8 mouse cellular contexts compared by ENCODE assay signal in genomic region chr10:61146119-61146806, GRCm38 (mm10). TPM values are rescaled to one million over a fixed set of nuclear protein-coding genes. Genes with fewer than 3 reads are reported as not detected.
DNase-seq lines count a peak whose midpoint lies in the region; ATAC-seq lines count a peak whose summit lies in the region.

No protein-coding gene starts in this region.

- peaks cover 16% of the 10 kb centered on the region for H3K4me1 ChIP-seq in embryonic facial prominence, embryonic 13.5 days
- peaks cover 53% of the 10 kb centered on the region for H3K4me1 ChIP-seq in liver, embryonic 12.5 days

- H3K27me3 ChIP-seq in embryonic facial prominence, embryonic 13.5 days = no peaks in the 10 kb centered on the region
- no peaks in the 10 kb centered on the region; the same call in 1 of the 2 replicates for H3K27me3 ChIP-seq in liver, embryonic 12.5 days (replicated peaks)
- no peaks in the 10 kb centered on the region for H3K27me3 ChIP-seq in splenic B cell, adult 2 months (ENCODE audit: control insufficient read depth, insufficient read depth, low read length, poor library complexity, severe bottlenecking)

- H3K36me3 ChIP-seq in embryonic facial prominence, embryonic 13.5 days = peaks cover 3% of the 10 kb centered on the region; the same call in 1 of the 2 replicates
- no peaks in the 10 kb centered on the region for H3K36me3 ChIP-seq in liver, embryonic 12.5 days
- H3K36me3 ChIP-seq in splenic B cell, adult 2 months (ENCODE audit: control insufficient read depth, insufficient read depth, low read length, poor library complexity, severe bottlenecking) = no peaks in the 10 kb centered on the region

- DNase-seq in 3T3-L1 (ENCODE audit: low read depth, low spot score) = peak; percentile 74
- peak; percentile 72 for DNase-seq in adrenal gland, postnatal 10 days
- DNase-seq in heart, adult 9 months (ENCODE audit: low spot score in 2 of 2) = peak; percentile 44 to 48
- peak; percentile 31 for DNase-seq in kidney, adult 9 months
- DNase-seq in naive thymus-derived CD4-positive, alpha-beta T cell, adult 2 months (ENCODE audit: low read depth) = peak; percentile 72
- DNase-seq in splenic B cell, adult 2 months (ENCODE audit: low read depth, low spot score) = peak; percentile 80

- no peaks in the 10 kb centered on the region for H3K9me3 ChIP-seq in embryonic facial prominence, embryonic 13.5 days
- H3K9me3 ChIP-seq in liver, embryonic 12.5 days (replicated peaks) = no peaks in the 10 kb centered on the region

- ATAC-seq in embryonic facial prominence, embryonic 13.5 days (ENCODE audit: insufficient number of reproducible peaks, insufficient read depth, low FRiP score, low TSS enrichment, low read depth) = peak; percentile 68
- peak; percentile 46 for ATAC-seq in liver, embryonic 12.5 days

- H3K4me3 ChIP-seq in embryonic facial prominence, embryonic 13.5 days = peak overlapping the region; percentile 91
- peak overlapping the region; percentile 81 for H3K4me3 ChIP-seq in liver, embryonic 12.5 days

- peak overlapping the region; percentile 95 for H3K9ac ChIP-seq in embryonic facial prominence, embryonic 13.5 days
- peak overlapping the region; percentile 85 for H3K9ac ChIP-seq in liver, embryonic 12.5 days

- peak overlapping the region; percentile 97 for H3K27ac ChIP-seq in embryonic facial prominence, embryonic 13.5 days
- H3K27ac ChIP-seq in liver, embryonic 12.5 days = peak overlapping the region; percentile 87

- peak overlapping the region; percentile 85 for H3K4me2 ChIP-seq in embryonic facial prominence, embryonic 13.5 days
- H3K4me2 ChIP-seq in liver, embryonic 12.5 days = peak overlapping the region; percentile 100

- WGBS in embryonic facial prominence, embryonic 13.5 days = under 1% methylated on average over 51 of the region's 53 CpGs
- under 1% methylated on average over 50 of the region's 53 CpGs for WGBS in liver, embryonic 12.5 days (ENCODE audit: insufficient replicate concordance)

RNA-seq across cellular contexts. Expression of gene Sgpl1, which starts 1.2 kb away (rescaled TPM):
- total RNA-seq in adrenal gland, postnatal 10 days (2021) = 10 to 100 TPM; 56.8 to 66.6 TPM
- polyA plus RNA-seq in embryonic facial prominence, embryonic 13.5 days (2015; fragmentation: Nextera tagmentation; extraction: Ambion mirVana) = 71.9 and 75.9 TPM in 2 replicates
- 18.5 and 18.6 TPM in 2 replicates for polyA plus RNA-seq in liver, embryonic 12.5 days (2016; fragmentation: Nextera tagmentation; extraction: Ambion mirVana)

RNA-seq across cellular contexts. Expression of gene Tbata, which starts 25.5 kb away (rescaled TPM):
- total RNA-seq in adrenal gland, postnatal 10 days (2021) = not detected
- polyA plus RNA-seq in embryonic facial prominence, embryonic 13.5 days (2015; fragmentation: Nextera tagmentation; extraction: Ambion mirVana) = not detected in 2 replicates
- not detected in 2 replicates for polyA plus RNA-seq in liver, embryonic 12.5 days (2016; fragmentation: Nextera tagmentation; extraction: Ambion mirVana)

RNA-seq across cellular contexts. Expression of gene Pcbd1, which starts 57.1 kb away (rescaled TPM):
- total RNA-seq in adrenal gland, postnatal 10 days (2021) = 10 to 100 TPM; 51.4 to 81.8 TPM
- 12.9 and 13.7 TPM in 2 replicates for polyA plus RNA-seq in embryonic facial prominence, embryonic 13.5 days (2015; fragmentation: Nextera tagmentation; extraction: Ambion mirVana)
- polyA plus RNA-seq in liver, embryonic 12.5 days (2016; fragmentation: Nextera tagmentation; extraction: Ambion mirVana) = 123 and 125 TPM in 2 replicates

Comparison
In these comparisons a context has a peak if more than half of its experiments do, and no peak if none do; other contexts are left out.
1. Peak in every context shown above with its lines: DNase-seq, ATAC-seq, H3K4me3 ChIP-seq and H3K27ac ChIP-seq.